Mouse (Mus musculus): Measurements from ENCODE around the gene Map3k12.

The Map3k12 gene

DNA sequence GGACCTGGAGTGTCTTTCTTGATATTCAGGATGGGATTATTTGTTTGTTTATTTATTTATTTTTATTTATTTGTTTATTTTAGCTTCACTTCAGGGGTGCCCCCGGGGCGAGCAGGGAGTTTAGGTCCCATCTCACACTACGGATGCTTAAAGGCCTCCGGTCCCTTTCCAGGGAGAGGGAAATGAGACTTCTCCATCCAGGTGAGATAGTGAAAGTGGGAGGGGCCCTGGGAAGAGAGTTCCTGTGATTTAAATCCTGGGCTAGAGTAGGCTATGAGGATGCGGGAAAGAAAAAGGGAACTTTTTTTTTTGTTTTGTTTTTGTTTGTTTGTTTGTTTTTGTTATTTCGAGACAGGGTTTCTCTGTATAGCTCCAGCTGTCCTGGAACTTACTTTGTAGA lies 57.5 kb downstream of the Map3k12 start:
- DNase-seq (ENCODE audit: low spot score): no peak

DNA sequence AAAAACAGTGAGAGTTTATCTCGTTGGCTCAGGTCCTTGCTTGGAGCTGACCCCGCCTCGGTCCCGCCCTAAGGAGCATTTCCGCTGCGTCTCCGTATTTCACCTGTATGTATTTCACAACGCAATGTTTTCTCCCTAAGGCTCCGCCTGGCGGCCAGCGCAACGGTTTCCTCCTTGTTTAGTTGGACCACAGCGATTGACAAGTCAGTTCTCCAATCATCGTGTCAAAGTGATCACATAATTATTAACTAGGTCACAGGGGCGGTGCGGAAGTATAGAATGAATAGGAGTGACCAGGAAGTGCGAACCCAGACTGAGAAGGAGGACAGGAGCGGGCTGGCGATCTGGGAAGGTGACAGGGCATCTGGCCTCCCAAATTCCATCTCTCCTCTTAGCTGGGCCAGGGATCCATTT lies 58.0 kb downstream of the Map3k12 start, which contains the start of gene Prr13:
Gene Prr13 (plus strand): TSS at position 125 of the 414 bp plus-strand sequence.
- peak; percentile 79 for DNase-seq (ENCODE audit: low spot score)

GRCm38 (mm10) chr15:102458050-102458736 lies 58.7 kb downstream of the Map3k12 start:
- no peak for DNase-seq (ENCODE audit: low spot score)

DNA sequence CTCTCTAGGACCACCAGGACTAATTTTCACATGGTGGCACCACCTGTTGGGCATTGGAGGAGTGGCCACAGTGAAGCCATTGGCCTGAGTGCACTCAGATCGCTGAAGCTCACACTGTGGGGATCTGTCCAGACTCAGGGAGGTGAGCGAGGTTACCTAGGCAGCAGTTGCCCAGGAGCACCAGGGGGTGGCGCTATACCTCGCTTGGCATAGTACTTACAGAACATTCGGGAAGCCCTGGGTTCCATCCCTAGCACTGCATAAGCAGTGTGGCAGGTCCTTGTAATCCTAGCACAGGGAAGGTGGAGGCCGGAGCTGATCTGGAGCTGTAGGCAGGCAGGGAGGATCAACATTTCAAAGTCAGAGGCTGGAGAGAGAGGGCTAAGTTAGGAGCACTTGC lies 60.9 kb downstream of the Map3k12 start:
- no peak for DNase-seq (ENCODE audit: low spot score)

DNA sequence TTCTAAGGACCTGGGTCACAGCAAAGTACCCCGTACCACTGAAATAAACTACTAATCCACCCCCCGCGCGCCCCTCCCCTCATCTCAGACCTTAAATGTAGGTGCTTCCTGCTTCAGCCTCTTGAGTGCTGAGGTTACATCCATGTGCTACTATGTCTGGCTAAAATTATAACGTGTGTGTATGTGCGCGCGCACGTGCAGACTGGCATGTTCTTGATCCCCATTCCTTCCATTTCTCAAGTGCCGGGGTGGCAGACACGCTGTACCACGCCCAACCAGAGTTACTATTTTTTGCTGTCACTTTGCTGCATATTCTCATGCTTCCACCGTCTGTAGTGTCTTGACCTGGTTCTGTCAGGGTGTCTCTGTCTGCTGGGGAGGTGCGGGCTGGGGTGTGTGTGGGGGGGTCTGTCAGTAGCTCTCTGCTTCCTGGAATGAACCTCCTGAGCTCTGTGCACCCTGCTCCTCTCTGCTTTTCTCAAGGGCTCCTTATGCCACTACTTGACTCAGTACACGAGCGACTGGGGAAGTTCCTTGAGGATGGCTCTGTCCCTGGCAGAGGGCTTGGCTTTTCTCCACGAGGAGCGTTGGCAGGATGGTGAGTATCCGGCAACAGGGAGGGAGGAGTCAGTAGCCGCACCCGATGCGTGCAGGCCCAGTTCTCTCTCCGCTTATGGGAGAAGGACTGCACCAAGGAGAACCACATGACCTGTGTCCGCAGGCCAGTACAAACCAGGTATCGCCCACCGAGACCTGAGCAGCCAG lies 65.0 kb downstream of the Map3k12 start:
- DNase-seq (ENCODE audit: low spot score): no peak

- DNase-seq (ENCODE audit: low spot score): no peak
Observed at GRCm38 (mm10) chr15:102450928-102451327, 65.9 kb downstream of the Map3k12 start.

- DNase-seq (ENCODE audit: low spot score): no peak
Observed at GRCm38 (mm10) chr15:102449366-102449765, 67.5 kb downstream of the Map3k12 start.
